Mouse (Mus musculus): Measurements from ENCODE around the gene Olfr1389. TPM values are rescaled to one million over a fixed set of nuclear protein-coding genes. Genes with fewer than 3 reads are reported as not detected.
"Not testable (repeated sequence)": the region's sequence is repeated elsewhere in the genome, so short reads cannot be mapped to it uniquely, and the experiment has no call there.

The Olfr1389 gene
- total RNA-seq (2014; fragmentation: Nextera tagmentation), result not detected in 2 replicates
- total RNA-seq (2017), result not detected in 2 replicates

DNA sequence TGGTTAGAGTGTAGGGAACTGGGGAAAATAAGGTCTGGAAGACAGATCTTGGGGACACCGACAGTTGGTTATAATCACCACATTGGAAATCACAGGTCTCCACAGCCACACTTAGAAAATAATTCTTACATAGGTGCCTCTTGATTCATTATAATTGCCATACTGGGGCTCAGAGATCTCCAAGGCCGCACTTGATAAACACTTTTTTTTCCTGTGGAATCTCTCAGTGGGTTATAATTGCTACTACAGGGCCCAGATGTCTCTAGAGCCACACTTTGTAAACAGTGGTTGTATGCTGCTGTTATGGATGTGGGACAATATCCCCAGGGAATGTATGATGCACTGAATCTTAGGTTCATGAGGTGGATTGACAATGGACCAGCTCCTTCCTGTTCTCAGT, at the start of gene Olfr1389:
Gene Olfr1389 (plus strand): TSS at position 301 of the 400 bp plus-strand sequence.
- no peak for ATAC-seq (replicated peaks; ENCODE audit: poor library complexity, severe bottlenecking)

DNA sequence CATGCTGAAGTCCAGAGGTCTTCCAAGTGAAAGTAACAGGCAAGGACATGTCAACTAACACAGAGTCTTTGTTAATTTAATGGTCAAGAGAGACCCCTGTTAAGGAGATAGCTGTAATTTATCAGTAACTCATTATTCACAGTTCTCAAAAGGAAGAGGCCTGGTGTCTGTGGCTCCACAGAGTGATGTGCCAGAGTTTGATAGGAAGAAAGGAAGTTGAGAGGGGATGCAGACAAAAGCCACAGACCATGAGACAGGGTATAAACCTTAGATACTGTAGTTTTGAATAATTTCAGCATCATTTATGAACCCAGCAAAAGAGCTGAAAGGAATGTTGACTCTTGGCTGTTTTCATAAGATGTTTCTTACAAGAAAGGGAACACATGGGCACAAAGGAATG, 39.7 kb upstream of the Olfr1389 start:
- ATAC-seq (replicated peaks; ENCODE audit: poor library complexity, severe bottlenecking), result no peak

DNA sequence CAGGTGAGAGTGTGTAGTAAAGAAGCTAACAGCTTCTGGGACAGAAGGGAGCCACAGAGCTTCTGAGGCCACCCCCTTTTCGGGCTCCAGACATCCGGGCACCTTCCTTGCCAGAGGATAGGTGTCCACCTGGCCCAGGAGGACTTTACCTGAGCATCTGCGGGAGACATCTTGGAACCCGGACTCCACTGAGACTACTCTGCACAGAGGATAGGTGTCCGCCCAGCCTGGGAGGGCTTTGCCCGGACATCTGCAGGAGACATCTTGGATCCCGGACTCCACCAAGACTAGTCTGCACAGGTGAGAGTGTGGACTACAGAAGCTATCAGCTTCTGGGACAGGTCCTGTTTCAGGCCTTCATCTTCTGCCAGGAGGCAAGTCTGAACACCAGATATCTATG, 36.7 kb upstream of the Olfr1389 start:
- not testable (repeated sequence) for ATAC-seq (replicated peaks; ENCODE audit: poor library complexity, severe bottlenecking)

DNA sequence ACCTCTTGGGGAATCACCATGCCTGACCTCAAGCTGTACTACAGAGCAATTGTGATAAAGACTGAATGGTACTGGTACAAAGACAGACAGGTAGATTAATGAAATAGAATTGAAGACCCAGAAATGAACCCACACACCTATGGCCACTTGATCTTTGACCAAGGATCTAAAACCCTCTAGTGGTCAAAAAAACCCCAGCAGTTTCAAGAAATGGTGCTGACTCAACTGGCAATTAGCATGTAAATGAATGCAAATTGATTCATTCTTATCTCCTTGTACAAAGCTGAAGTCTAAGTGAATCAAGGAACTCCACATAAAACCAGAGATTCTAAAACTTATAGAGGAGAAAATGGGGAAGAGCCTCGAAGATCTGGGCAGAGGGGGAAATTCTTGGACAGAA, 30.2 kb upstream of the Olfr1389 start:
- ATAC-seq (replicated peaks; ENCODE audit: poor library complexity, severe bottlenecking), result not testable (repeated sequence)

DNA sequence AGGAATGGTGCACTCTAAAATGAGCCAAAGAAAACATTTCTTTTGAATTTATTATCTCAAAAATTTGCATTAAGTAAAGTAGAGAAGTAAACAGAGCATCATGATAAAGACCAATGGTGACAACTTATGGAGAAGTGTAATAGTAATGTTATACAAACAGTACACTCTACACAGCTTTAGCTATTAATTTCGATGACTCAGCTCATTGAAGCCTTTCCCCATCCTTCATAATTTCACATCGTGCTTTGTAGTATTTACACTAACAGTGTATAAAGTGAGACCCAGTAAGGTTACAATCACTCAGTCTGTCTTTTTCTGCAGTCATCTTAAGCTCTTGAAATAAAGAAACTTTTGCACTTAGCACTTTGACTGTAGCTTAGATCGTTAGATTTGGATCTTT, 16.1 kb upstream of the Olfr1389 start:
- no peak for ATAC-seq (replicated peaks; ENCODE audit: poor library complexity, severe bottlenecking)

DNA sequence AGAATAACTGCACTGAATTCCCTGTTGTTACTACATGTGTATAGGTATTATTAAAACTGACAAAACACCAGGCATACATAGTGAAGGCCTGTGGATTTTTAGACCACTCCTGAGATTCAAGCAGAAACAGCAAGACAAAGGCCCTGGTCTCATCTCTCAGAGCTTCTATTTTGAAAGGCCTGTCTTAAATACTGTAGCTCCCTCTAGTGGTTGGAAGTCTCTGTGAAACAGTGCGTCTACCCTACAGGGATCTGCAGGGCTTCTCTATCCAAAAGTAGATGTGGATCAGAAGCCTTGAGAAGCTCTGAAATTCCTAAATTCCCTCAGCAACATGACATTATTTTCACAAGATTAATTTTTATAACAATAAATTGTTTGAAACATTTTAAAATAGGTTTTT, 12.3 kb upstream of the Olfr1389 start:
- ATAC-seq (replicated peaks; ENCODE audit: poor library complexity, severe bottlenecking), result peak; percentile 56; the same call in 1 of the 2 replicates

DNA sequence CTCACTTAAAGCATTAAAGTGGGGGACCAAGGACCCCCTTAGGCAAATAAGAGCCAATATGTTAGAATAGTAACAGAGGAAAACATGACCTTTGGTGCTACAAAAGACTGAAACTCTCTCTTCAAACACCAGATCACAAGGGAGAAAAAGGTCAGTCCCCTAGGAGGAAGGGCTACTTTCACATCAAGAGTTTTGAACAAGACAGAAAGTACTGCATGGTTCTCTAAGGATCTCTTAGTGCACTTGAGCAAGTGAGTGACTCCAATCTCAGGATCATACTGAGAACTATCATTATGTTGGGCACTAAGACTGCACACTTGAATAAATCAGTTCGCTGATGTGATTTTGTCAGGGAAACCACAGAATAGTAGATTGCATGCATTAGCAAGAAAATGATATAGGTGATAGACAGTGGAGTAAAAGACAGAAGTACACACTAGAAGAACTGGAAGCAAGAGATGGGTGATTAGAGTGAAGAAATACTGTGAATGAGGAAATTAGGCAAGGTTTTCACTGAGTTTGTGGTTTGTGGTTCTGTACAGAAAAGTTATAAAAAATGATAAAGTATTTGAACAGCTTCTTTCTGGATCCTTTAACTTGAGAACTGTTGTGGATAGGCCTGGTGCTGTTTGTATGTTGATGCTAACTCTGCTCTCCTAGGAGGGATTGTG, 2.5 kb downstream of the Olfr1389 start:
- ATAC-seq (replicated peaks; ENCODE audit: poor library complexity, severe bottlenecking), result peak; percentile 93

DNA sequence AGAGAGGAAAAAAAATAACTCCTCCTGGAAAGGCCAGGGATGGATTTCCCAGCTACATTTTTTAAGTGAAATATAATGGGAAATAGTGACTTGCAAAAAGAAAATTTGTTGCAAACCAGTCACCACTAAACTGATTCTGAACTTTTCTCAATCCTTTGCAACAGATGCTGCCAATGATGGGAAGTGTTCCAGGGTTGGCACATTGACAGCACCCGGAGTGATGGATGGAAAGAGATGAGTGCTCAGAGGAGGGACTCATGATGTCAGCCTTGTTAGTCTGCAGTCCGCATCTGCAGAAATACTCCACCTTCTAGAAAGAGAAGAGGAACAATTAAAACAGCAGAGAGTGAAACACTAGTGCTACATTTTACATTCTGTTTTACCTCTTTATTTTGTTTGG, 6.8 kb downstream of the Olfr1389 start:
- no peak for ATAC-seq (replicated peaks; ENCODE audit: poor library complexity, severe bottlenecking)

DNA sequence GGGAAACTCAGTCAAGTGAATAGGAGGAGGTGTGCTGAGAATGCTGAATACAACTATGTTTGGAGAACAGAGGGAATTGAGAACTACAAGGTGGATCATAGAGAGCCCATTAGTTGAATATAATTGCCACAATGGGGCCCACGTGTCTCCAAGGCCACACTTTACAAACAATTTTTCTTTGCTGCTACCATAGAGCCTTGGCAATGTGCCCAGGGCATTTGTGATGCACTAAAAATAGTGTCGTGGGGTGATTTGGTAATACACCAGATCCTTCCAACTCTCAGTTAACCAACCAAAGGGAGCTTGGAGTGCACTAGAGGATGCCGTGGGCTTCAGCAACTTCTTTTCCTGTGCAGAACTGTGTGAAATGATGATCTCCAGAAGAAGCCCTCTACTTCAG, 13.5 kb downstream of the Olfr1389 start, which contains the start of gene Olfr1388:
Gene Olfr1388 (plus strand): TSS at position 214 of the 400 bp plus-strand sequence.
- no peak for ATAC-seq (replicated peaks; ENCODE audit: poor library complexity, severe bottlenecking)

DNA sequence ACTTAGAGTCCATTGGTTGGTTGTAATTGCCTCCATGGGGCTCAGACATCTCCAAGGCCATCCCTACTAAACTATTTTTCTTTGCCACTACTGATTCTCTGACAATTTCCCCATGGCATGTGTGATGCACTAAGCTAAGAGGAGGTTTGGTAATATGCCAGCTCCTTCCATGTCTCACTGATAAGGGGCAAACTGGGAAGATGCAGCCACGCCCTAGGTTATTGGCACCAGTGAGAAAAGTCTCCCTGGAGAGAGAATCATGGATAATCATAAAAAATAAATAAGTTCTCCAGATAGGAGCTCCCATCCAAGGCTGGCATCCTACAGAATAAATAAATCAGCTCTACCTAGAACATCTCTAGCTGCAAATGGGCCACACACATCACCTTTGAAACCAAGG, 32.2 kb downstream of the Olfr1389 start, which contains the start of gene Olfr1387:
Gene Olfr1387 (plus strand): TSS at position 301 of the 400 bp plus-strand sequence.
- no peak for ATAC-seq (replicated peaks; ENCODE audit: poor library complexity, severe bottlenecking)

DNA sequence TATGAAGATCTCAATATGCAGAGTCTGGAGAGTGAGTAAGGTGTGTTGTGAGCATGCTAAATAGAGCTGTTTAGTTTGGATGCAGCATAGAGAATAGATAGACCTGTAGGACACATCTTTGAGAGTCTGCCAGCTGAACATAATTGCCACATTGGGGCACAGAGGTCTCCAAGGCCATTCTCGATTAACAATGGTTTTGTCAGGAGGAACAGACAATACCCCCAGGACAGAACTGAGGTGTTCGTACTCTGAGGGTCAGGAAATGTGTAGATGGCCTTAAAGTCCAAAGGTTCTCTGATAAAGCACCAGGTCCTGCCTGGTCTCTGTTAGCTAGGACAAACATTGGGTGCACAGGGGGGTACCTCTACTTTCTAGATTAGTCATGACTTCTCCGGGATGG, 41.9 kb downstream of the Olfr1389 start, which contains the start of gene Olfr1386:
Gene Olfr1386 (plus strand): TSS at position 301 of the 400 bp plus-strand sequence.
- ATAC-seq (replicated peaks; ENCODE audit: poor library complexity, severe bottlenecking), result not testable (repeated sequence)

Other genes with a start within 250 kb of the Olfr1389 start
- gene Btnl9, start 235.9 kb upstream of the Olfr1389 start, total RNA-seq (2014; fragmentation: Nextera tagmentation), result 3.8 and 4.1 TPM in 2 replicates
- 5.3 and 7.6 TPM in 2 replicates for gene Btnl9, start 235.9 kb upstream of the Olfr1389 start, total RNA-seq (2017)
- gene Zfp62, start 219.8 kb upstream of the Olfr1389 start, total RNA-seq (2014; fragmentation: Nextera tagmentation), result 46.4 and 46.5 TPM in 2 replicates
- gene Zfp62, start 219.8 kb upstream of the Olfr1389 start, total RNA-seq (2017), result 62.2 and 88.5 TPM in 2 replicates
- gene Mgat1, start 178.9 kb upstream of the Olfr1389 start, total RNA-seq (2014; fragmentation: Nextera tagmentation), result 44.1 and 74.5 TPM in 2 replicates
- 51.6 and 59.4 TPM in 2 replicates for gene Mgat1, start 178.9 kb upstream of the Olfr1389 start, total RNA-seq (2017)
- gene Olfr1393, start 144.8 kb upstream of the Olfr1389 start, total RNA-seq (2014; fragmentation: Nextera tagmentation), result not detected in 2 replicates
- not detected in 2 replicates for gene Olfr1393, start 144.8 kb upstream of the Olfr1389 start, total RNA-seq (2017)
- not detected in 2 replicates for gene Olfr1392, start 137.8 kb upstream of the Olfr1389 start, total RNA-seq (2014; fragmentation: Nextera tagmentation)
- gene Olfr1392, start 137.8 kb upstream of the Olfr1389 start, total RNA-seq (2017), result not detected in 2 replicates
- gene Olfr10, start 118.3 kb upstream of the Olfr1389 start, total RNA-seq (2014; fragmentation: Nextera tagmentation), result not detected in 2 replicates
- gene Olfr10, start 118.3 kb upstream of the Olfr1389 start, total RNA-seq (2017), result not detected in 2 replicates
- not detected in 2 replicates for gene Olfr1391, start 100.3 kb upstream of the Olfr1389 start, total RNA-seq (2014; fragmentation: Nextera tagmentation)
- gene Olfr1391, start 100.3 kb upstream of the Olfr1389 start, total RNA-seq (2017), result not detected in 2 replicates
- not detected in 2 replicates for gene Olfr1390, start 87.9 kb upstream of the Olfr1389 start, total RNA-seq (2014; fragmentation: Nextera tagmentation)
- not detected in 2 replicates for gene Olfr1390, start 87.9 kb upstream of the Olfr1389 start, total RNA-seq (2017)
- not detected in 2 replicates for gene Olfr1388, start 13.6 kb downstream of the Olfr1389 start, total RNA-seq (2014; fragmentation: Nextera tagmentation)
- gene Olfr1388, start 13.6 kb downstream of the Olfr1389 start, total RNA-seq (2017), result 0.09 and 0.21 TPM in 2 replicates
- not detected in 2 replicates for gene Olfr1387, start 32.3 kb downstream of the Olfr1389 start, total RNA-seq (2014; fragmentation: Nextera tagmentation)
- not detected in 2 replicates for gene Olfr1387, start 32.3 kb downstream of the Olfr1389 start, total RNA-seq (2017)
- not detected in 2 replicates for gene Olfr1386, start 42.0 kb downstream of the Olfr1389 start, total RNA-seq (2014; fragmentation: Nextera tagmentation)
- gene Olfr1386, start 42.0 kb downstream of the Olfr1389 start, total RNA-seq (2017), result not detected in 2 replicates
- gene Olfr1385, start 66.0 kb downstream of the Olfr1389 start, total RNA-seq (2014; fragmentation: Nextera tagmentation), result not detected in 2 replicates
- gene Olfr1385, start 66.0 kb downstream of the Olfr1389 start, total RNA-seq (2017), result not detected in 2 replicates
- not detected in 2 replicates for gene Olfr1384, start 83.7 kb downstream of the Olfr1389 start, total RNA-seq (2014; fragmentation: Nextera tagmentation)
- gene Olfr1384, start 83.7 kb downstream of the Olfr1389 start, total RNA-seq (2017), result not detected in 2 replicates
- not detected in 2 replicates for gene Olfr1383, start 96.6 kb downstream of the Olfr1389 start, total RNA-seq (2014; fragmentation: Nextera tagmentation)
- not detected in 2 replicates for gene Olfr1383, start 96.6 kb downstream of the Olfr1389 start, total RNA-seq (2017)
- gene Olfr1382, start 105.2 kb downstream of the Olfr1389 start, total RNA-seq (2014; fragmentation: Nextera tagmentation), result not detected in 2 replicates
- not detected in 2 replicates for gene Olfr1382, start 105.2 kb downstream of the Olfr1389 start, total RNA-seq (2017)
- gene Olfr1381, start 120.4 kb downstream of the Olfr1389 start, total RNA-seq (2014; fragmentation: Nextera tagmentation), result not detected in 2 replicates
- gene Olfr1381, start 120.4 kb downstream of the Olfr1389 start, total RNA-seq (2017), result not detected in 2 replicates
- gene Olfr1380, start 133.8 kb downstream of the Olfr1389 start, total RNA-seq (2014; fragmentation: Nextera tagmentation), result not detected in 2 replicates
- gene Olfr1380, start 133.8 kb downstream of the Olfr1389 start, total RNA-seq (2017), result not detected in 2 replicates
- gene Flt4, start 186.2 kb downstream of the Olfr1389 start, total RNA-seq (2014; fragmentation: Nextera tagmentation), result 0.32 TPM in 1 of 2 replicates, not detected in the other
- gene Flt4, start 186.2 kb downstream of the Olfr1389 start, total RNA-seq (2017), result 0.10 TPM in 1 of 2 replicates, not detected in the other
- gene Scgb3a1, start 240.5 kb downstream of the Olfr1389 start, total RNA-seq (2014; fragmentation: Nextera tagmentation), result 0.86 TPM in 1 of 2 replicates, not detected in the other
- not detected in 2 replicates for gene Scgb3a1, start 240.5 kb downstream of the Olfr1389 start, total RNA-seq (2017)

Data from granulocyte monocyte progenitor cell, adult 5-6 weeks (primary cell).